Mouse (Mus musculus): ENCODE data around the gene Adprhl1. TPM values are rescaled to one million over a fixed set of nuclear protein-coding genes. Genes with fewer than 3 reads are reported as not detected.

Gene Adprhl1
- polyA plus RNA-seq, 2 experiments, result 4.1 to 5.0 TPM

DNA sequence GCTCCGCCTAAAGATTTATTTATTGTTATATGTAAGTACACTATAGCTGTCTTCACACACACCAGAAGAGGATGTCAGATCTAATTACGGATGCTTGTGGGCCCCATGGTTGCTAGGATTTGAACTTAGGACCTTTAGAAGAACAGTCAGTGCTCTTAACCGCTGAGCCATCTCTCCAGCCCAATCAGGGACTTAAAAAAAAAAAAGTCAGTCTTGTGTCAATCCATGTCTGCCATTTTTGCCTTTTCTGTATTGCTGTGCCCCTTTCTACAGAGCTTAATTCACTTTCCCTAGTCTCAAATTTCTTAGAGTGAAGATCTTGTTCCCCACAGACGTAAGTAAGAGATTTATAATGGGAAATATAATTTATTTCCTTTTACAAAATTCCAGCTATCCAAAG lies 35.5 kb downstream of the Adprhl1 start:
- DNase-seq (ENCODE audit: low spot score) (no peak), ATAC-seq (ENCODE audit: low FRiP score, low read depth) (no peak)
- WGBS, result 83% methylated on average over 4 of the region's 4 CpGs
- no peak overlapping the region for H3K4me2 ChIP-seq (replicated peaks; ENCODE audit: low read depth, low read length, severe bottlenecking)
- H3K27me3 ChIP-seq (ENCODE audit: control insufficient read depth, insufficient read depth, low read length), result no peaks in the 10 kb centered on the region
- no peak overlapping the region for H3K9ac ChIP-seq (ENCODE audit: low read depth, low read length, severe bottlenecking)
- no peak for TF ChIP-seq POLR2A (IDR thresholded peaks at IDR 0.05; ENCODE audit: borderline replicate concordance, extremely low read depth, insufficient read depth, insufficient read length)
- no peaks in the 10 kb centered on the region for H3K9me3 ChIP-seq (ENCODE audit: control insufficient read depth, low read length)
- peaks cover 7% of the 10 kb centered on the region for H3K4me1 ChIP-seq (ENCODE audit: control insufficient read depth, insufficient read depth, low read length)
- no peak overlapping the region for H3K27ac ChIP-seq (replicated peaks; ENCODE audit: low read depth, low read length)
- no peaks in the 10 kb centered on the region for H3K36me3 ChIP-seq (ENCODE audit: control insufficient read depth, insufficient read depth, low read length)
- H3K4me3 ChIP-seq (replicated peaks; ENCODE audit: low read length), result no peak overlapping the region

DNA sequence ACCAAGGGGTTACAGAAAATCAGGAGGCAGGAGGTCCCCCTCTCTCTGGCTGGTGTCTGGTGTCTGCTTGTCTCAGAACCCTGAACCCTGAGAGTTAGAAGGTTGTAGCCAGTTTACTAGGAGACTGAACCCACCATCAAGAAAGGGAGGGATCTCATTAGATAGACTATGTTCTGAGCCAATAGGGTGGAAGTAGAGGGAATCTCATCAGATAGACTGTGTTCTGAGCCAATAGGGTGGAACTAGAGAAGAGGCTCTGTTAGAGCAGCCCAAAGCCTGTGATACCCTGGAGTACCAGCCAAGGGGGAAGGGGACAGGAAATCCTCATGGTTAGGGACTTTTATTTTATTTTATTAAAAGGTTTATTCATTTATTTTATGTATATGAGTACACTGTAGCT lies 36.0 kb downstream of the Adprhl1 start:
- no peak overlapping the region for H3K4me2 ChIP-seq (replicated peaks; ENCODE audit: low read depth, low read length, severe bottlenecking)
- no peaks in the 10 kb centered on the region for H3K9me3 ChIP-seq (ENCODE audit: control insufficient read depth, low read length)
- H3K4me1 ChIP-seq (ENCODE audit: control insufficient read depth, insufficient read depth, low read length), result peaks cover 12% of the 10 kb centered on the region
- H3K36me3 ChIP-seq (ENCODE audit: control insufficient read depth, insufficient read depth, low read length), result no peaks in the 10 kb centered on the region
- no peak overlapping the region for H3K27ac ChIP-seq (replicated peaks; ENCODE audit: low read depth, low read length)
- TF ChIP-seq POLR2A (IDR thresholded peaks at IDR 0.05; ENCODE audit: borderline replicate concordance, extremely low read depth, insufficient read depth, insufficient read length), result no peak
- H3K27me3 ChIP-seq (ENCODE audit: control insufficient read depth, insufficient read depth, low read length), result no peaks in the 10 kb centered on the region
- H3K9ac ChIP-seq (ENCODE audit: low read depth, low read length, severe bottlenecking), result no peak overlapping the region
- no peak for DNase-seq (ENCODE audit: low spot score)
- no peak overlapping the region for H3K4me3 ChIP-seq (replicated peaks; ENCODE audit: low read length)
- no peak for ATAC-seq (ENCODE audit: low FRiP score, low read depth)

DNA sequence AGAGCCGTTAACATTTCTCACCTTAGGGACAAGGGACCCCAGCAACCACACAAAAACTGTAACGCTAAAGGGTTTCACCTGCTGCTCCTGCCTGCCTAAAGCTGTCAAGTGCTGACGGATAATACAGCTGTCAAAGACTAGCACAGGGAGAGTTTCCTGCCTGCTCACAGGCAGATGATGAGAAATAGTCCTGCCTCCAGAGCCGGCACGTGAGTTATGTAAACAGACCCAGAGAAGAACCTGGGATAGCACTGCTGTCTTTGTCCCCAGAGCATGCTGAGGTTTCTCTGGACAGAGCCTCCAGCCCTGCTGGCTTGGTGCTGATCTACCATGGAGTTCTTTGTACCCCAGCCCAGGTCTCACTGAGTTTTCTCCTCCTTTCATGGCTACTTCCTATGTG lies 36.9 kb downstream of the Adprhl1 start:
- H3K4me1 ChIP-seq (ENCODE audit: control insufficient read depth, insufficient read depth, low read length), result peaks cover 12% of the 10 kb centered on the region
- H3K27ac ChIP-seq (replicated peaks; ENCODE audit: low read depth, low read length), result no peak overlapping the region
- H3K4me3 ChIP-seq (replicated peaks; ENCODE audit: low read length), result no peak overlapping the region
- no peak overlapping the region for H3K4me2 ChIP-seq (replicated peaks; ENCODE audit: low read depth, low read length, severe bottlenecking)
- no peak for DNase-seq (ENCODE audit: low spot score)
- H3K9me3 ChIP-seq (ENCODE audit: control insufficient read depth, low read length), result no peaks in the 10 kb centered on the region
- no peaks in the 10 kb centered on the region for H3K27me3 ChIP-seq (ENCODE audit: control insufficient read depth, insufficient read depth, low read length)
- ATAC-seq (ENCODE audit: low FRiP score, low read depth), result no peak
- H3K9ac ChIP-seq (ENCODE audit: low read depth, low read length, severe bottlenecking), result no peak overlapping the region
- no peak for TF ChIP-seq POLR2A (IDR thresholded peaks at IDR 0.05; ENCODE audit: borderline replicate concordance, extremely low read depth, insufficient read depth, insufficient read length)
- WGBS, result 30% methylated on average over 5 of the region's 5 CpGs
- H3K36me3 ChIP-seq (ENCODE audit: control insufficient read depth, insufficient read depth, low read length), result no peaks in the 10 kb centered on the region

DNA sequence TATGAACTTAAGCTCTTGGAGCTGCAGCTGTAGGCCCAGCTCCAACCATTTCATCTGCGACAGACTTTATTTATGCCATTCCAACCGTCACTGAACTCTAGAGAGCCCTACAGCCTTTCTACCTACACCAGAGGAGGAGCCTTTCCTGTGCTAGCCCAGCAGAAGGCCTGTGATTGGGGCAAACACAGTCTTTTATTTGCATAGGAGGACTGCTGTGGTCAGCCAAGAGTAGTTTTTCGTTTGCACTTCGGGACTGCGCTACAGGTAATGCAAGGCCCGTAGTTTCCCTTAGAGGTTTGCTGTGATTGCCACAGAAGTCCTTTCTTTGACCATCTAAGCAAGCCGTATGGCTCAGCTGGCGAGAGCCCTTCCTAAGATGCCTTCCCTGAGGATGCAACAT lies 37.6 kb downstream of the Adprhl1 start:
- ATAC-seq (ENCODE audit: low FRiP score, low read depth) (no peak), DNase-seq (ENCODE audit: low spot score) (no peak)
- Histone ChIP-seq H3K27ac (replicated peaks; ENCODE audit: low read depth, low read length) (no peak overlapping the region), H3K9me3 (ENCODE audit: control insufficient read depth, low read length) (no peaks in the 10 kb centered on the region), H3K36me3 (ENCODE audit: control insufficient read depth, insufficient read depth, low read length) (no peaks in the 10 kb centered on the region), H3K4me3 (replicated peaks; ENCODE audit: low read length) (no peak overlapping the region), H3K9ac (ENCODE audit: low read depth, low read length, severe bottlenecking) (no peak overlapping the region), H3K4me1 (ENCODE audit: control insufficient read depth, insufficient read depth, low read length) (peaks cover 12% of the 10 kb centered on the region), H3K27me3 (ENCODE audit: control insufficient read depth, insufficient read depth, low read length) (no peaks in the 10 kb centered on the region), H3K4me2 (replicated peaks; ENCODE audit: low read depth, low read length, severe bottlenecking) (no peak overlapping the region)
- TF ChIP-seq POLR2A (IDR thresholded peaks at IDR 0.05; ENCODE audit: borderline replicate concordance, extremely low read depth, insufficient read depth, insufficient read length), result no peak
- WGBS, result 55% methylated on average over 8 of the region's 8 CpGs

DNA sequence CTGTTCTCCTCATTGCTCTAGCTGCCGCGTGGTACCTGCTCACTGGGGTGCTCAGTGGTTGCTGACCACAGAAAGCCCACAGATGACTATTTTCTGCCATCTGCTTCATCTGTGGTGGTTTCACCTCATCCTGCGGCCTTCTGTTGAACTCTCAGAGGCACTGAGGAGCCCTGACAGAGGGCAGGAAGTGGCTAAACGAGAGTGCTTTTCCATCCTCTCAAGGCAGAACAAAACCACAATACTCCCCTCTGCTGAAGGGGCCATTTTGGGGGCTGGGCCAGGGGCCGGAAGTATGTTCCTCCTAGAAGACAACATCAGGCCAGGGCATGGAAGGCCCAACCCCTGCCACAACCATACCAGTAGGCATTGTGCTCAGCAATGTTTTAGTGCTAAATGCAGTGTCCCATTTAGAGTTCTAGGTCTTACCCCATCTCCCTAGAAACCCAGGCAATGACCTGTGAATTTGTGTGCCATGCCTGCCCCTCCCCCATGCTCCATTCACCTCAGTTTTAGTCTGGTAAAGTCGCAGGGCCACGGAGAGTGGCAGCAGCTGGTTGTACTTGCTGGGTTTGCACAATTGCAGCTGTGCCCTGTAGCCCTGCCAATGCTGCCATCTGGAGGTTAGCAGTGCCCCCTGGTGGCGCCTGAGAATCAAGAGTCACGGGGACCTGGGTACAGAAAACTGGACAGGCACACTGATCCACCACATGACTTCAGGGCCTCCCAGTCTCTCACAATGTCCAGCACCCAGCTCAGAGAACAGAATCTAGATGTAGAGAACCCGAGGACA lies 40.3 kb downstream of the Adprhl1 start:
- H3K36me3 ChIP-seq (ENCODE audit: control insufficient read depth, insufficient read depth, low read length), result no peaks in the 10 kb centered on the region
- H3K27me3 ChIP-seq (ENCODE audit: control insufficient read depth, insufficient read depth, low read length), result no peaks in the 10 kb centered on the region
- no peaks in the 10 kb centered on the region for H3K9me3 ChIP-seq (ENCODE audit: control insufficient read depth, low read length)
- H3K4me2 ChIP-seq (replicated peaks; ENCODE audit: low read depth, low read length, severe bottlenecking), result no peak overlapping the region; the same call in 1 of the 2 replicates
- peaks cover 12% of the 10 kb centered on the region for H3K4me1 ChIP-seq (ENCODE audit: control insufficient read depth, insufficient read depth, low read length)
- H3K4me3 ChIP-seq (replicated peaks; ENCODE audit: low read length), result no peak overlapping the region
- TF ChIP-seq POLR2A (IDR thresholded peaks at IDR 0.05; ENCODE audit: borderline replicate concordance, extremely low read depth, insufficient read depth, insufficient read length), result no peak
- DNase-seq (ENCODE audit: low spot score), result peak; percentile 63
- WGBS, result 22% methylated on average over 10 of the region's 10 CpGs
- H3K27ac ChIP-seq (replicated peaks; ENCODE audit: low read depth, low read length), result 0 out of 2 replicates have a peak overlapping the region, but pooled peaks have one; percentile 14
- ATAC-seq (ENCODE audit: low FRiP score, low read depth), result peak; percentile 79; the same call in 1 of the 2 replicates
- no peak overlapping the region for H3K9ac ChIP-seq (ENCODE audit: low read depth, low read length, severe bottlenecking)
